Mouse (Mus musculus): ENCODE measurements around the gene Rab3b.
A peak's percentile ranks its signal among the peaks of the same experiment; 100 is the strongest.

The Rab3b gene

GRCm38 (mm10) chr4:108878963-108879822 lies at the start of gene Rab3b:
Rab3b (plus strand) TSS chr4:108879063.
- DNase-seq (ENCODE audit: low read depth, low spot score): peak; percentile 37

DNA sequence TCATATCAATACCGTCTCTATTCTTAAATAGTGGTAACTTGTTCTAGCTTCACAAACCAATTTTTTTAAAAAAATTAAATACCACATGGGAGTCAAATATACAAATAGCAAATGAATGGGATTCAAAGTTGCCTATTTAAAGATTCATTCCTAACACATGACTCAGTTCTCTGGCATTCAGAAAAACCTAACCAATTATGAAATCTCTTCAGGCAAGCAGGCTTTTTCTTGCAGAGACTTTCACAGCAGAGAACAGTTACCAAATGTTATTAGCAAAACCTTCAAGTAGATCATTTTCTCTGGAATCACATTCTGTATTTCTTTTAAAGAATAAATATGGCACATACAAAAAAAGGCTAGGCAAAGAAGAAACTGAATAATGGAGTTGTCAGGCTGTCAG lies 48.2 kb upstream of the Rab3b start:
- DNase-seq (ENCODE audit: low read depth, low spot score): no peak

GRCm38 (mm10) chr4:108832916-108833827 lies 45.7 kb upstream of the Rab3b start, which contains the start of gene Btf3l4:
Btf3l4 (minus strand) TSS chr4:108833614.
- peak; percentile 93 for DNase-seq (ENCODE audit: low read depth, low spot score)

DNA sequence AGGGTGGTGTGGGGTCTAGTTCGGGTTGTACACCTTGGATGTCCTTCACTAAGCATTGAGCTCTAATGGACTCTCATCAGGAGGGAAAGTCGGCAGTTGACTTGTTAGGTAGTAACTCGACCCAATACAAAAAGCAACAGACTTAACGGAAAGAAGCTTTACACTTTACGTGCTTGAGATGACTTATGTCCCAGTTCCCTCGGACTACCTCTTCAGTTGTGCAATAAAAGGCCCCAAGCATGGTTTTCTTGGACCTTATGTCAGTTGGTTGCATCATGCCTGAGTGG lies 45.1 kb upstream of the Rab3b start:
- no peak for DNase-seq (ENCODE audit: low read depth, low spot score)

GRCm38 (mm10) chr4:108834115-108834970 lies 44.5 kb upstream of the Rab3b start, which contains the start of gene Txndc12:
Txndc12 (plus strand) TSS chr4:108834601.
- DNase-seq (ENCODE audit: low read depth, low spot score): peak; percentile 93

GRCm38 (mm10) chr4:108834971-108835311 lies 43.9 kb upstream of the Rab3b start:
- DNase-seq (ENCODE audit: low read depth, low spot score): no peak

DNA sequence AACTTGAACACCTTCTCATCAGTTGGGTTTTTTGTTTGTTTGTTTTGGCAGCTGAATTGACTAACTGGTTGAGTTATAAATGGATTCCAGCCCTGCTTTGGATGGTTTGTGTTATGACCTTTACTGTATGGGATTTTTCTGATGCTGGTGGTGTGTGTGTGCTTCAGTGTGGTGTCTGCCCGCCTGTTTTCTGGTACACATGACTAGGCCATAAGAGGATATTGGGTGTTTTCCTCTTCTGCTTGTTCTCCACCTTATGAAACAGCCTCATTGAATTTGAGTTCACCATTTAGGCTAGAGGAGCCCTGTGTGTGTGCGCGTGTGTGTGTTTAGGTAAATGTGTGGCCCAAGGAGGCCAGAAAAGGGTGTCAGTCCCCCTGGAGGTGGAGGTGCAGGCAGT lies 43.4 kb upstream of the Rab3b start:
- DNase-seq (ENCODE audit: low read depth, low spot score): no peak

DNA sequence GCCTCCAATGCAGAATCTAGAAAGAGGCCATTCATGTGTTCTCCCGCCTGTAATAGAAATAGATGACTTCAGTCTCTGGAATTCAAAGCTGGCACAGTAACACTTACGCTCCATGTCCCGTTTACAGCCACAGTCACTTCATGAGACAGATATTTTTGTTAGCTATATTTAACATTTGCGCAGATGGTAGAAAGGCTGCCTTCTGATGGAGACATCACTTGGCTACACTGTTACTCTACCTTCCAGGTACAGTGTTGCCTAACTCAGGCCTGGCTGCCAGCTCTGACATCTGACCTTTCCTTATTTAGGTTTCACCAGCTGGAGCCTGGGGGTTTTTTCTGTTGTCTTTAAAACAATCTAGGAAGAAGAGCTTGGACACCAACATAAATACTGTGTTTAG lies 40.8 kb upstream of the Rab3b start:
- DNase-seq (ENCODE audit: low read depth, low spot score): no peak

DNA sequence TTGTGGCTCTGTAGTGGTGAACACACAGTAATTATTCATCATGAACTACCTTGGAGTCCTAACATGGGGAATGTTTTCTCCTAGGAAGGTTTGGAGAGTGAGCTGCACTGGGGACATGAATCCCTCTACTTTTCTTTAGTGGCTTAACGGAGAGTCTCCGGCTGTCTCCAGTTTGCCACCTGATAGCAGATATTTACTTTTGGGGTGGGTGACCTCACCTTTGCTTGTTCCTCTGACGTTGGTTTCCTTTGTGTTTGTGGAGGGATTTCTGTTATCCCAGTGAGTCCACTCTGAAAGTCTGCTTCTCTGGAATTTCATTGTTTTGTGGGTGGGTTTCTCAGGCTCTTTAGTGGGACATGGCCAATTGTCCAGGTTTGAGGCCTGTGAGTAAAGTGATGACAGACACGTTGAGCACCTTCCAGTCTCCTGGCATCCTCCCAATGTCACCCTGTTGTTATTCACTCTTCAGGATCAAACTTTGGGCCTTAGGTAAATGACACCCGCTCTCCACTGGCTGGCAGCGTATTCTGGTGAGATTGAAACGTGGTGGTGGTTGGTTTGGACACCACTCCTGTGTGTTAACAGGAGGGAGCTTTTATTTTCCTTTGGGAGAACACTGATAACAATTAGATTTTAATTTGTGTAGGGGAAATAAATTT lies 36.8 kb upstream of the Rab3b start:
- no peak for DNase-seq (ENCODE audit: low read depth, low spot score)

- DNase-seq (ENCODE audit: low read depth, low spot score): no peak
Measured at GRCm38 (mm10) chr4:108843336-108843735, 35.5 kb upstream of the Rab3b start.

DNA sequence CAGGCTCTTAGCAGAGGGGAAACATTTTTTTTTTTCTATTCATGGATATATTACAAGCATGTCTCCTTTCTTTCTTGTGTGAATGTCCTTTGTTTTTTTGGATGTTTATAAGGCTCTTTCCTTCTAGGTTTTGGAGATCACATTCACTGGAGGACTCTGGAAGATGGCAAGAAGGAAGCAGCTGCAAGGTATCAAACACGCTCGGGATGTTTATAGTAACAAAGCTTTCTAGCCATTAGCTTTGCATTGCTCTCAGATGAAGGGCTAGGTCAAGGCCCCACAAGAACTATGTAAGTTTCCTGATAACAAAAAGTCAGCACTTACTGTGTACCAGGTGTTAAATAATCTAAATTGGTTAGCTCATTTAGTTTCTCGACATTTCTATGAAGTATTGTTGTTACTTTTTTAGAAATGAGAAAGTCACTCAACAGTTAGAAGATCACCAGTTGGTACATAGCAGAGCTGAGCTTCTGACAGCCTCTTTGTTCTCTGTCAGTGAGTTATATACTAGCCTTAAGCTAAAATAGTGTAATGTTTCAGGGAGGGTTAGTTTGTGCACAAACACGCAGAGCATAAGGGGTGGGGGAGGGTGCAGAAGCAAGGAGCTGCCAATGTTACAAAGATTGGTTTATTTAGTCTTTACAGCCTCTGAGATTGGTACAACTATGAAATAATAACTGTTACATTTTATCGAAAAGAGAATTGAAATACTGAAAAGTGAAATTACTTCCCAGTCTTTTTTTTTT lies 32.9 kb upstream of the Rab3b start:
- DNase-seq (ENCODE audit: low read depth, low spot score): no peak

GRCm38 (mm10) chr4:108847715-108848504 lies 31.0 kb upstream of the Rab3b start, which contains the start of gene Kti12:
Kti12 (plus strand) TSS chr4:108847785.
- DNase-seq (ENCODE audit: low read depth, low spot score): peak; percentile 87

GRCm38 (mm10) chr4:108848505-108848848 lies 30.4 kb upstream of the Rab3b start, which contains the start of gene A730015C16Rik:
A730015C16Rik (minus strand) TSS chr4:108848619.
- DNase-seq (ENCODE audit: low read depth, low spot score): no peak

GRCm38 (mm10) chr4:108866806-108867205 lies 12.1 kb upstream of the Rab3b start:
- no peak for DNase-seq (ENCODE audit: low read depth, low spot score)

DNA sequence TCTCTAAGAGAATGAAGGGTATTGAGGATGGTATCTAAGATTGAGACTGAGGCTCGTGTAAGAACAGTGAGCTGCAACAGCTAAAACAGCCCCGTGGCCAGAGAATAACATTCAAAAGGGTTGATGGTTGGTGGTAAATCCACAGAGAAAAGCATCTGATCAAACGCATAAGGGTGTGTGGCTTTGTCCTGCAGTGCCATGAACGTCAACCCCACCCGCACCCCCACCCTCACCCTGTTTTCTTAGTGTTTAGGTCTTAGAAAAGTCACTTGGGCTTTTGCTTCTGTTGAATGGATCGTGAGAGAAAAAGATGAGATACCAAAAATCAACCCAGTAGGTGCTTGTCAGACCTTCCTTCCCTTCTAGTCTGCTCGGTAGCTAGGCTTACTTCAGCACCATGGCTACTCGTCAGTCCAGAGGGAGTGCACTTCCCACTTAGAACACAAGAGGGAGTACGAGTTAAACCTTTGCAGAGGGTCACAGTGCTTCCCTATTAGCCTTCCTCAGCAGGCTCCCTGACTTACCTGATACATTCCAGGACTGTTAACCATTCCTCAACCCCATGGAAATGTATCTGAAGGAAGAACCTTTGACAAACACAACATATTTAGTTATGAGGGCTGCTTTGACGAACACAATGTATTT lies 9.0 kb upstream of the Rab3b start:
- peak; percentile 90 for DNase-seq (ENCODE audit: low read depth, low spot score)

DNA sequence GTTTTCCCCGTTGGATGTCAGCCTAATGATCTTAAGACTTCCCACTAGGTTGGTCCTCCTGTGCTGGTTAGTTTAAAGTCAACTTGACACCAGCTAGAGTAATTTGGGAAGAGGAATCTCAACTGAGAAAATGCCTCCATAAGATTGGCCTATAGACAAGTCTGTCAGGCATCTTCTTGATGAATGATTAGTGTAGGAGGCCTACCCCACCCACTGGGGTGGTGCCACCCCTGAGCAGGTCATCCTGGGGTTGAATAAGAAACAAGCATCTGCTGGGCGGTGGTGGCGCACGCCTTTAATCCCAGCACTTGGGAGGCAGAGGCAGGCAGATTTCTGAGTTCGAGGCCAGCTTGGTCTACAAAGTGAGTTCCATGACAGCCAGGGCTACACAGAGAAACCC lies 5.1 kb upstream of the Rab3b start:
- DNase-seq (ENCODE audit: low read depth, low spot score): no peak

DNA sequence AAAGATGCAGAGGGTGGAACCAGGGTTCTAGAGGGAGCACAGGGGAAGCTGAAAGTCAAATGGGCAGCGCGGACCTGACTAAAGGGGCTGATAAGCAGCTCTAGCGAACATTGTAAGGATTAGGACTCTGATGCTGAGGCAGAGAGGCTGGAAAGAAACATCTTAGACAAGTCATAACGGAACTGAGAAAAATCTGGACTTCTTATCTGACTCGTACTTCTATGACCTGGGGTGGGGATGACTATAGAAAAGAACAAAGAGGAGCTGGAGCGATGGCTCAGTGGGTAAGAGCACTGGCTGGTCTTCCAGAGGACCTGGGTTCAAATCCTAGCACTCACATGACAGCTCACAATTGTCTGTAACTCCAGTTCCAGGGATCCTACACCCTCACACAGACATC lies 962 bp upstream of the Rab3b start:
- DNase-seq (ENCODE audit: low read depth, low spot score): no peak

DNA sequence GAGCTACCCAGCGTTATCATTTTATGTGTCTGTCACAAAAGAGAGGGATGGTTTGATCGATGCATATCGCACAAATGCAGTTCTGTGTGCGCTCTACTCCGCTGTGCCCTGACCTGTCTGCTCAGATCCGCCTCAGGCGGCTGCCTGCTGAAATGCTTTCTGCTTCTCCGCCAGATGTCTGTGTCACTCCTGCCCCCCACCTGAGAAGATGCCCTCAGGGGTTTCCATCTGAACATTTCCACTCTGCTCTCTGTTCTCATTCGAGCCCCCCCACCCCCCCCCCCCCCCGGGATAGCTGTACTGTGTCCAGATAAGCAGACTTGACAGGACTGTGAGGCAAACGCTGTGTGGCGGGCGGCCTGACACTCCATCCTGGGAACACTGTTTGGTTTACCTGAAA lies 5.0 kb downstream of the Rab3b start:
- peak; percentile 55 for DNase-seq (ENCODE audit: low read depth, low spot score)

- DNase-seq (ENCODE audit: low read depth, low spot score): no peak
Measured at GRCm38 (mm10) chr4:108887456-108887855, 8.6 kb downstream of the Rab3b start.
